Comparison of ENCODE assay signal across 8 mouse cellular contexts in genomic region chr4:67208406-67208805, GRCm38 (mm10).
DNase-seq lines count a peak whose midpoint lies in the region.

No protein-coding gene starts in this region.

- DNase-seq in T-cell, adult 2 months (ENCODE audit: low spot score): peak; percentile 45
- peak; percentile 19 for DNase-seq in cerebellum, adult 8-10 months
- peak; percentile 58 for DNase-seq in gastrocnemius, postnatal 10 days
- DNase-seq in heart, postnatal 4 days: peak; percentile 74
- DNase-seq in layer of hippocampus, adult 8-10 months (ENCODE audit: low spot score in 2 of 2): peak; percentile 37 to 45
- peak; percentile 37 to 63 for DNase-seq in lung, adult 18-20 months
- DNase-seq in right cerebral cortex, postnatal 10 days (ENCODE audit: low spot score in 2 of 2): peak; percentile 78 to 88
- peak; percentile 59 for DNase-seq in thymus, postnatal 14 days

Comparison
In these comparisons a context has a peak if more than half of its experiments do, and no peak if none do; other contexts are left out.
1. Peak in every context shown above with its lines: DNase-seq.
2. DNase-seq: peak in every context shown above with its lines; median percentile 83 in right cerebral cortex, postnatal 10 days; 74 in heart, postnatal 4 days; 59 in thymus, postnatal 14 days; 58 in gastrocnemius, postnatal 10 days; 50 in lung, adult 18-20 months; 45 in T-cell, adult 2 months; 41 in layer of hippocampus, adult 8-10 months; 19 in cerebellum, adult 8-10 months.